Mouse (Mus musculus) small intestine, adult 10 weeks (tissue): ENCODE data around the gene Vmn1r218. TPM values are rescaled to one million over a fixed set of nuclear protein-coding genes. Genes with fewer than 3 reads are reported as not detected.

Source experiments
- polyA plus RNA-seq: library from polyadenylated mRNA; stranded (reverse); fragments of 350-450 nt; fragmentation: Illumina TruSeq; extraction: RNeasy Lipid Tissue Mini Kit (QIAGEN cat#74804); gene quantifications from one replicate; pipeline ENCODE4 v1.2.3, GENCODE M21; 2014; ENCODE audit warnings: low replicate concordance

Vmn1r218 gene
- not detected for polyA plus RNA-seq

DNA sequence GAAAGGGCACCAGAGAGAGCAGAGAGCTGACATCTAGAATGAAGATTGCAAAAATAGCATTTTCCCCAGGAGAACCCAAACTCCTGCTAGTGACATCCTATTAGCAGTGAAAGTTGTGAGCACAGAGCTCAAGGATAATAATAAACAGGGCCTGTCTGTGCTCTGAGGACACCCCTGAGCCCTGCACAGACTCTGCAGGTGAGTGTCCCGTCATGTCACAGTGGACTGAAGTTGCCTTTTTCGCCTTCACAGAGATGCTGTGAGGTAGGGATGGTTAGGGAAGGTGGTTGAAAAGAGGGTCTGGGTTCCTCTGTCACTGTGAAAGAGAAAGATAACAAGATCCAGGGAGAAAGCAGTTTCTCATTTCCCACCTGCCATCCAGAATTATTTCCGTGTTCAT is at the start of gene Vmn1r218:
TSS of gene Vmn1r218 (plus strand) at position 57 of the 400 bp plus-strand sequence.

DNA sequence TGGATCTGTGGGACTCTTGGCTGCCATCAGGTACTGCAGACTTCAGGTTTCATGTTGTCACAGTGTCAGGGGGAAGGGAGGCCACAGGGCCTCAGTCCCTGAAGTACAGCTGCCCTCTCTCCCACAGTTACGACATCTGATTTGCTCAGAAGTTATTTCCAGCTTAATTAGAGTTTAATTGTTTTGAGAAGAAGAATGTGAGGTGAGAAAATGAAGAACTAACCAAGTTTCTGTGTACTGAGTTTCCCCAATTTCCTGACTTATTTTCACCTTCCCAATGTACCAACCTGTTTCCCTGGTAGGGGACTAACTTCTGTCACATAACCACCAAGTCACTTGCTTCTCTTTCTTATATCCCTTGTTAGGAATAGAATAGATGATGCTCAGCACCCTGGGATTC is 14.8 kb upstream of the Vmn1r218 start, which contains the start of gene Vmn1r217:
TSS of gene Vmn1r217 (minus strand) at position 101 of the 400 bp plus-strand sequence.

DNA sequence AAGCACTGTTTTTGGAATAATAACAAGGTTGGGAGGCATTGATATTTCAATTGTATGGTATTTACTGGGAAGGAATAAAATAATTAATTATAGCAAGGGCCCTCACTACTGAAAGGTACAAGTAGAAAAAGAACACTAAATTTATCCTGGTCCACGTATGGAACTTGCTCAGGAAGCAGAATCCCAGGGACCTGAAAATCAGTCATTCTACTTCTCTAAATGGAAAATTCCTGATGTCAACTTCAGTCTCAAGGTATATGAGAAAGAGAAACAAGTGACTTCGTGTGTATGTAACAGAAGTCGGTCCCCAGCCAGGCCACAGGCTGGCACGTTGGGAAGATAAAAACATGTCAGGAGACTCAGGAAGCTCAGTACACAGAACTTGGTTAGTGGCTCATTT is 26.1 kb downstream of the Vmn1r218 start, which contains the start of gene Vmn1r219:
TSS of gene Vmn1r219 (plus strand) at position 301 of the 400 bp plus-strand sequence.

GRCm38 (mm10) chr13:23187875-23188274 is 54.9 kb downstream of the Vmn1r218 start, which contains the start of gene Vmn1r220:
Gene Vmn1r220, minus strand, starts transcription at chr13:23187975.

Other genes starting within 250 kb of the Vmn1r218 start
- not detected for gene Vmn1r212, start 248.9 kb upstream of the Vmn1r218 start, polyA plus RNA-seq
- not detected for gene Vmn1r213, start 125.5 kb upstream of the Vmn1r218 start, polyA plus RNA-seq
- gene Vmn1r214, start 102.7 kb upstream of the Vmn1r218 start, polyA plus RNA-seq, result not detected
- not detected for gene Vmn1r215, start 65.1 kb upstream of the Vmn1r218 start, polyA plus RNA-seq
- not detected for gene Vmn1r217, start 14.9 kb upstream of the Vmn1r218 start, polyA plus RNA-seq
- not detected for gene Vmn1r219, start 26.2 kb downstream of the Vmn1r218 start, polyA plus RNA-seq
- not detected for gene Vmn1r220, start 54.8 kb downstream of the Vmn1r218 start, polyA plus RNA-seq
- gene Vmn1r221, start 81.0 kb downstream of the Vmn1r218 start, polyA plus RNA-seq, result not detected
- not detected for gene Vmn1r222, start 102.8 kb downstream of the Vmn1r218 start, polyA plus RNA-seq
- not detected for gene Vmn1r223, start 114.0 kb downstream of the Vmn1r218 start, polyA plus RNA-seq
- 62.6 TPM for gene Zfp322a, start 236.1 kb downstream of the Vmn1r218 start, polyA plus RNA-seq